Mouse (Mus musculus): Measurements from ENCODE around the gene Dand5. TPM values are rescaled to one million over a fixed set of nuclear protein-coding genes. Genes with fewer than 3 reads are reported as not detected.
"Not testable (repeated sequence)": the region's sequence is repeated elsewhere in the genome, so short reads cannot be mapped to it uniquely, and the experiment has no call there.

The Dand5 gene
- polyA plus RNA-seq, 3 experiments from 2014 or later = 4.7 to 5.6 (median 5.4) TPM

DNA sequence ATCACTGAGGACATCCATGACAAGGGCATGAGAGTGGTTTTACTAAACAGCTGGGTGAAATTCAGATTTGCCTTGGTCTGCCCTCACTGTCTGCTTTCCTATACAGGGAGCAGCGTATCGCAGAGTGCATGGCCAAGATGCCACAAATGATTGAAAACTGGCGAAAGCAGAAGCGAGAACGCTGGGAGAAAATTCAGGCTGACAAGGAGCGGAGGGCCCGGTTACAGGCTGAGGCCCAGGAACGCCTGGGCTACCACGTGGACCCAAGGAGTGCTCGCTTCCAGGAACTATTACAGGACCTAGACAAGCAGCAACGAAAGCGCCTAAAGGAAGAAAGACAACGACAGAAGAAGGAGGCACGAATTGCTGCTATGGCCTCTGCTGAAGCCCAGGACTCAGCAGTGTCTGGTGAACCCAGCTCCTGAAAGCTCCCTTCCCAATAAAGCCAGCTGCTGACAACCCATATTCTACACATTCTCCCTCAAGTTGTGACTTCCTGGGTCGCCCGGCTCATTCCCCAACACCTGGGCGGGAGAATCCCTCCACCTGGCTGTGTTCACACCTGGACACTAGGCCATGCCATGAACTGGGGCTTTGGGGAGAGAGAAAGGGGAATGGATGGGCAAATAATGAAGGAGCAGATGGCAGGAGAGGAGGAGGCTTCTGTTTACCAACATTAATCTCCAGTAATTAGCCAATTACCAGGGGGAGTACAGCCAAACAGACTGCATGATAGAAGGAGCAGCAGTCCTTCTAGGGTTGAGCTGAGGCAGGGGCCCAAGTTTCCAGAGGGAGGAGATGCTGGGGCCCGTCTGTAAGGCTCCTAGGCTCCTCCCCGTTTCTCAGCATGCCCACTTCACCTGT, 11.6 kb upstream of the Dand5 start:
- no peak for ATAC-seq

DNA sequence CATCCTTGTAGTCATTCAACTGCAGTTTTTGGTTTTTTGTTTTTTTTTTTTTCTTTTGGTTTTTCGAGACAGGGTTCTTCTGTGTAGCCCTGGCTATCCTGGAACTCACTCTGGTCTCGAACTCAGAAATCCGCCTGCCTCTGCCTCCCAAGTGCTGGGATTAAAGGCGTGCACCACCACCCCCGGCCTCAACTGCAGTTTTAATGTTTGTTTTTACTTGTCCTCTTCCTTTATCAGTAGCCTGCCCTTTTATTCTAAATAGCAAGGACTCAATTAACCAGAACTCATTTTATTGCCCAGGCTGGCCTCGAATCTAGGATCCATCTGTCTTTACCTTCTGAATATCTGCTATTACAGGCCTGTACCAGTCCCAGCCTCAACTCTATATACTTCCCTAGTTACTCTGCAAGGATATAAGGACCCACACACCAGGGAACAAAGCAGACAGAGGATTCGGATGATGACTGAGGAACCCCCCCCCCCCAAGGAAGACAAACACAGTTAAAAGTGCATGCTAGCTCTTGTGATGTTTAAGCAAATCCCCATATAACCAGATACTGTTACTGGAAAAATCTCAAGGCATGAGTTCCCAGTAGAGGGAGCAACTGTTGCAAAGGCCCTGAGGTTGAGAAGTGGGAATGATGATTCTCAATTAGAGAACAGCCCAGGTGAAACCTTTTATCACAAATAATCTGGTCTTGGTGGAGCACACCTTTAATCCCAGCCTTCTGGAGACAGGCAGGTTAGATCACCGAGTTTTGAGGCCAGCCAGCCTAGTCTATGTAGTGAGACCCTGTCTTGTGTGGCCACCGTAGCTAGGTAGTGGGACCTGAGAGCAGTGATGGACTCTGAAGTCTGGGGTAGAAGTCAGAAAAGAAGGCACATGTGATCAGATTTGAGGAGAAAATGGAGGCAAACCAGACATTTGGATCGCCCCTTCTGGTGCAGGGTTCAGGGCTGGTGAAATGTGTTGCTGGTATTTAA, 10.4 kb upstream of the Dand5 start:
- no peak for ATAC-seq

DNA sequence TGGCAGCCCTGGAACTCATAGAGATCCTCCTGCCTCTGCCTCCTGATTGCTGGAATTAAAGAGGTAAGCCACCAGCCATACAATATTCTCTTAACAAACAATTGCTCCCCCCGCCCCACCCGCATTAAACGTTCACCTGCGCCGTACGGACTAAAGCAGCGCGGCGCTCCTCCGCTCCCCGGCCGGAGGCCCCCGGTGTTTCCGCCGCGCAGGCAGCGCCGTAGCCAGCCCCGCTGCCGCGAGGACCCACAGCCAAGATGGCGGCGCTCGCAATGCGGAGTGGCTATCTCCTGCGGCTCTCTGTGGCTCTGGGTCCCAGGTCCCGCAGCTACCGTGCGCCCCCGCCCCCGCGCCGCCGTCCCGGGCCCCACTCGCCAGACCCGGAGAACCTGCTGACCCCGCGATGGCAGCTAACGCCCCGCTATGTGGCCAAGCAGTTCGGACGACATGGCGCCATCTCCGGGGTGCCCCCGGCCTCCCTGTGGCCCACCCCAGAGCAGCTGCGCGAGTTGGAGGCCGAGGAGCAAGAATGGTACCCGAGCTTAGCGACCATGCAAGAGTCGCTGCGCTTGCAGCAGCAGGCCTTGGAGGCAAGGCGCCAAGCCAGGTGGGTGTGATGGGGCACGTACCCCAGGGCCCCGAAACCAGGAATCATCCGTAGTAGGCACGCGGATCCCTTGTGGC, 9.6 kb upstream of the Dand5 start:
- peak; percentile 74 for ATAC-seq

DNA sequence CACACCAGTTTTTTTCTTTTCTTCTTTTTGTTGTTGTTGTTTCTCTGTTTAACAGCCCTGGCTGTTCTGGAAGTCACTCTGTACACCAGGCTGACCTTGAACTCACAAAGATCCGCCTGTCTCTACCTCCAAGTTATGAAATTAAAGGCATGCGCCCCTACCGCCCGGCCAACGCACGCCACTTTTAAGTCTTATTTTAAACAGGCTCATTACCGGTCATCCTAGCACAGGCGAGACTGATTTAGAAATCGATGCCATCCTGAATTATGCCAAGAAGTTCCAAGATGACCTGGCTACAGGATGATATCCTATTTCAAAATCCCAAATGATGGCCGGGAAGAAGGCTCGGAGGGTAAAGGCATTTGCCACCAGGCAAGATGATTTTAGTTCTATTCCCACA, 8.9 kb upstream of the Dand5 start, which contains the start of gene Gadd45gip1:
TSS of gene Gadd45gip1 (plus strand) at position 33 of the 400 bp plus-strand sequence.
- ATAC-seq = peak; percentile 72

DNA sequence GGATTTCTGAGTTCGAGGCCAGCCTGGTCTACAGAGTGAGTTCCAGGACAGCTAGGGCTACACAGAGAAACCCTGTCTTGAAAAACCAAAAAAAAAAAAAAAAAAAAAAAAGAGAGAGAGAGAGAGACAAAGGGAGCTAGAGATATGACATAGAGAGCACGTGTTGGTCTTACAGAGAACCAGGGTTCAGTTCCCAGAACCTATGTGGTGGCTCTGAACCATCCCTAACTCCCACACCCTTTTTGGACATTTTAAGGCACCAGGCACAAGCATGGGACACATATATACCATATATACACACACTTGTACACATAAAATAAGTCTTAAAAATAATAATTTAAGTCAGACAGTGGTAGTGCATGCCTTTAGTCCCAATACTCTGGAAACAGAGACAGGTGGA, 3.9 kb upstream of the Dand5 start:
- not testable (repeated sequence) for ATAC-seq

DNA sequence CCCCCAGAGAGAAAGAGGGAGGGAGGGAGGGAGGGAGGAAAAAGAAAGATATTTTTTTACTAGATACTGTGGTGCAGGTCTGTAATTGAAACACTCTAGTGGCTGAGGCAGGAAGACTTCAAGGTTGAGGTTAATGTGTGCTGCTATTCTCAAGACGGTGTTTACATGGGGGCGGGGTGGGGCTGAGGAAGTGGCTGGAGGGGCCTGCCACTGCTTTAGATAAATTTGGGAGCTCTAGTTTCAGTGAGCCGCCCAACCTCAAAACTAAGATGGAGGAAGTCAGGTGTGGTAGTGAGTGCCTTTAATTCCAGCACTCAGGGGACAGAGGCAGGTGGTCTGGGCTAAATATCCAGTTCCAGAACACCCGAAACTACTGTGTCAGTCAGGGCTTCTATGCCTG, 3.0 kb upstream of the Dand5 start:
- peak; percentile 84 for ATAC-seq

DNA sequence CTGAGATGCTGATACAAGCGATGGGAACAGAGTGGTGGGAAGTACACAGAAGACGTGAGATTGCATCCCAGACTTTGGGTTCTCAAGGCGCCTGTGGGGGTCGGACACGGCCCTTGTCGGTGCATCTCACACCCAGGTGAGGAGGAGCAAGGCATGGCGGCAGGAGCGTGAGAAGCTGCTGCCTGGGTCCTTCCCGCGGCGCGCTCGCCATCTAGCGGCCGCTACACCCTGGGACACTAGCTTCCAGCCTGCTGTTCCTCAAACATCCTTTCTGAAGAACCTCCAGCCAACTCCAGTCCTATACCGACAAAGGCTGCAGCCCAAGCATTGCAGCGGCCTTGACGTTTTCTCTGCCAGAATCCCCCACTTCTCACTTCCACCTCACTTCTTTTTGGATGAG, 1.0 kb upstream of the Dand5 start:
- ATAC-seq = peak; percentile 79

DNA sequence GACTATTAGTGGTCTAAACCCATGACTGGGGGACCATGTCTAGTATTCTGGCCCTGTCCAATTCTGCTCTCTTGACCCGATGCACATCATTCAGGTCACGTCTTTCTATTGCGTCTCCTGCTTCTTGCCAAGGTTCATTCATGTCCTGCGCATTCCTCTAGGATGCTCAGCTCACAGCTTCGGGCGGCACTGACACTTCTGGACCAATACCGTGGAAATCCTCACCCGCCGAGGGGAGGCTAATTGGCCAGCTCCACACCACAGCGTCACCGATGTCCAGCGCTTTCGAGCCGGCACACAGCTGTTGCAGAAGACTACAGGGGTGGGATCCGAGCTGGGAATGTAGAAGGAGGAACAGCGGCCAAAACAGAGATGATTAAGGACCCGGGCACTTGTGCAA, 6.5 kb downstream of the Dand5 start:
- no peak for ATAC-seq

DNA sequence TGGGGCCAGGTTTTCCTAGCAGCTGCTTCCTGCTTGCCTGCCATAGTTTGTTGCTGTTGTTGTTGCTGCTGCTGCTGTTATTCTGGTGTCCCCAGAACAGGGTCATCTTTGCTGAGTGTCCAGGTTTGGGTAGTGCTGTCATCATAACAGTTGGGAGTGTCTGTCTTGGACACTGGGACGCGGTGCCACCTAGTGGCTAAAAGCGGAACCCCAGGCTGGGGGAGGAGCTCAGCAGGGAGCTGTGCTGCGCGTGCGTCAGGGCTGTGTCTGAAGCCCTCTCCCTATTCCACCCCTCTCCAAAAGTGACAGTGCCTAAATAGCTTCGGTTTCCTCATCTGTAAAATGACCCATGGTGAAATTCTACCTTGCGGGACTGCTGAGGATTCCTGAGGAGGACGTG, 7.1 kb downstream of the Dand5 start:
- peak; percentile 75 for ATAC-seq

DNA sequence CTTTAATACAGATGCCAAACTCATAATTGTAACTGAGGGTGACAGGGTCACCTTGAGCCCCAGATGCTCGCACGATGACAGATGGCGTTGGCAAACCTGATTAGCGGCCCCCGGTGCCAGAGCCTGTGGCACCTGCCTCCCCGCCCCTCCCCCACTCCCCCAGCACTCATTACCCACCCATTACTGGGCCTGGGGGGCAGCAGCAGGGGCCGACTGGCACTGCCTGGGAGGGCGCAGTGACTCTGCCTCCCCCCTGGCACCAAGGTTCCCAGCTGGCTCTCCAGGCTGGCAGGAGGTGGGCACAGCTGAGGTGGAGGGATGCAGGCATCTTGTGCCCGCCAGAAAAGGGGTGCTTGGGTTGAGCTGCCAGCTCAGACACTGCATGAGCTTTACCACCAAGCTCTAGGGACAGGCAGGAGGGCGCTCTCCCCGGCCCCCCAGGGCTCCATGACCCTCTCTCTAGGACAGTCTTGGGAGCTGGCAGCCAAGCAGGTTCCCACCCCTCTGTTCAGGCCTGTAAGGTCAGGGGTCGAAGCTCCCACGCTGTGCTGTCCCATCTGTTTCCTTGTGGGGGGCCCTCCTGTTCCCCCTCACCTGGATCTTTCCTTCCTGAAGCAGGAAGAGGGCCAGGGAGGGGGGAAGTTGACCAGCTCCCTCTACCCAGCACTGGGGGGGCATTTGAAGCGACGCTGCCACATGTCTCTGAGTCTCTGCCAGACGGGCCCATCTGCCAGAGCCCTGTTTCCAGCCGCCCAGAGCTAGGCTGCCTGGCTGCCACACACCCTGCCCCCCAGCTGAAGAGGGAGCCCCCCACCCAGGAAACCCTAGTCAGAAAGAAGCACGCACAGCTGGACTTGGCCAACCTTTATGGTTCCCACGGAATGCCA, 7.8 kb downstream of the Dand5 start:
- no peak for ATAC-seq

DNA sequence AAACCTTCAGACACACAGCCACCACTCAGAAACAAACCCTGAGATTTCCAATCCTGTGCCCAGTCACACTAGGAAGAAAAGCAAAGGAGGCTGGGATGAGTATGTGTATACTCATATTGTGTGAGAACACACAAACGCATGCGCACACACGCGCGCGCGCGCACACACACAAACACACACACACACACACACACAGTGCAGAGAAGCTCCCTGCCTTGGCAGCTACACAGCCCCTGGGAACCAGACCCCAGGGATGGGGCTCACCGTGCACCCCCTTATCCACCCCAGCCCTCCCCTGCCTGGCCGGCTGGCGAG, 8.4 kb downstream of the Dand5 start:
- no peak for ATAC-seq

DNA sequence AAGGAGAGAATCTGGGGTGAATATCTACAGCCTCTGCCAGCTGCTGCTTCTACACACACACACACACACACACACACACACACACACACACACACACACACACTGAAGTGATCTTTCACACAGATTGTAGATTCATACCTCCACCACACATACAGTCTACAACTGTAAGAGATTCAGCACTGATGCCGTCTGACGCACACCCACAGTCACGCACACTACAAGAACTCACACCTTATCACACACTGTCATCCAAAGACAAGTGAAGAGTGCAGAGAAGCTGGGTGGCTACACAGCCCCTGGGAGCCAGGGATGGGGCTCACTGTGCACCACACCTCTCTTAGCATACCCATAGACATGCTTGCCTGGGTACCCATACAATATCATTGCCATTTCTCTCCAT, 8.8 kb downstream of the Dand5 start:
- ATAC-seq = no peak

DNA sequence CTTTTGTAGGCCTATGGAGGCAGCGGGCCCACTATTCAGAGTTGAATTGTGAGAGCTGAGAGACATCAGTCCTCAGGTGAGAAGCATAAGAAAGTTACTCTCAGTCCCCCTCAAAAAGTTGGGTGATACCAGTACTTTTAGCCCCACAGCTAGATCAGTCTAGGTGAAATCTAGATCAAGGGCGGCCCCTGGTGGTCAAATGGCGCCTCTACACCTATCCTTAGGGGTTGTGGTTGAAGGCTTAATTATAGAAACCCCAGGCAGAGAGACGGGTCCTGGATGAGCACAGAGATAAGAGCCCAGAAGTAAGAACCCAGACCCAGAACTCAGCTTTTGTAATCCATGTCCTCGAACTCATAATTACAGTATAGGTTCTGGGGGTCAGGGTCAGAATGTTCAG, 9.6 kb downstream of the Dand5 start:
- peak; percentile 84 for ATAC-seq

DNA sequence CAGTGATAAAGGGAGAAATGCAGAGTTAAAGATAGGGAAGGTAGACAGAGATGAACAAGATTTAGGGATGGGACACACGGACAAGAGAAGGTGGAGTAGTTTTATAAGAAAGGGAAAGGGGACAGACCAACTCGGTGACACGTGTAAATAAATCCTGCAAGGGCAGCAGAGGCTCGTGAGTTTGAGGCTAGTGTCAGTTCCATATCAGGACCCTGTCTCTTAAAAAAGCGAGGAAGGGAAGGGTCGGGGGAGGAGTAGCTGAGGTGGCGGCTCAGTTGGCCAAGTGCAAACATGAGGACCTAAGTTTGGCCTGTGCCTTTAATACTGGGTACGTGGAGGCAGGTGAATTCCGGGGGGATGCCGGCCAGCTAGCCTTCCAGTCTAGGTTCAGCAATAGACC, 11.3 kb downstream of the Dand5 start:
- ATAC-seq = no peak

DNA sequence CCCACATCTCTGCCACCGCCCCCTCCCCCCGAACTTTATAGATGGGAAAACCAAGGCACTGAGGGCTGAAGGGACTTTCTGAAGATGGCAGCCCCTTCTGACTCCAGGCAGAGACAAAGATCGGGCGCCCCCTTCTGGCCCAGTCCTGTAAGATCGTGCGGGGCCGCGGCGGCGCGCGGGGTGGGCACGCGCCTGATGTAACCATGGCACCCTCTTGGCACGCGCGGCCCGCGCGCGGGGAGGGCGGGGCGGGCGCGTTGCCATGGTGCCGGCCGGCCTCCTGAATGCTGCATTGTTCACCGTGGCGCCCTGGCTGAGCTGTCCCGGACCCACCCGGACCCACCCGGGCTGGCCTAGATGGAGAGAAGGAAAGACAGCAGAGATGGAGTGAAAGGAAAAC, 11.7 kb downstream of the Dand5 start:
- peak; percentile 54 for ATAC-seq

DNA sequence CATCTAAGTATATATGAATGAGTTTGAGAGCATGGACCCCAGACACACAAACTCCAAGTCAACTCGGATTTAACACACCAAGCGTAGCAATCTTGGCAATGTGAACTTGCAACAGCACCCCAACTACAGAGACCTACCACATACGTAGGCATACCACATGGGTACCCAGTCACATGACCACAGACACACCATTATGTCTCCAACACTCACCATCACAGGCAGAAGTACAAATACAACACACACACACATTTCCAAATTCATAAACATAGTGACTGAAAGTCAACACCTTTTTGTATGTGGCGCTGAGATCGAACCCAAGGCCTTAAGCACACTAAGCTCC, 12.7 kb downstream of the Dand5 start:
- no peak for ATAC-seq

DNA sequence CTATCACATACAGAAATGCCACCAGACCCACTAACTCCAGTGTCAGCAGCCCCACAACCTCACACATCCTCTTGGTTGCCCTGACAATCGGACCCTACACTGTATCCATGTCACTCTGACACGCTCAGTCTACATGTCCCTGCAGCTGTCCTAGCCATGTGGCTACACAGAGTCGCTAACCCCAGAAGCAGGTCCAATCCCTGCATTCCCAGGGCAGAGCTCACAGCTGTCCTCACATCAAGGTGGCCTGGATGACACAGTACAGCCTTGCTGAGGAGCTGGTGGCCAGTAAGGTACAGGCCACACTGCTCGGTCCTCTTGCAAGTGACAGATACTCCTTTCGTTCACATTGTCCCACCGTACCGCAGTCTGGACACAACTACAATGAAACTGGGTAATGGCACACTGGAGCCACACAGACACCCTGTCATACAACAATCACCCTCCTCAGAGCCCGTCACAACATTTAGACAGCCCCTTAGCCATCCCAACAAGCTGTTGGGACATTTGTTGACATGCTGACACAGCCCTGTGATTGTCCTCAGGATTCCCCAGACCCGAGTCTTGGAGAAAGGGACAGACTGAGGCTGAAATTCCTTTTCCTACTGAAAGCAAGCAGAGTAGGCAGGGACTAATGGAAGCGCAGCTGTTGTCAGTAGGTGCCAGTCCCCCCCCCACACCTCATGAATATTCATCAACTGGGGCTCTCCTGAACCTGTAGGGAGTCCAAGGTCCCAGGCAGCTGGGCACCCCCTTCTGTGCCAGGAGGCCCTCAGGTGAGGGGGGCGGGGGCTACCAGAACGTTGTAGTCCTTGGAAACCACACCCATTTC, 13.3 kb downstream of the Dand5 start:
- no peak for ATAC-seq

DNA sequence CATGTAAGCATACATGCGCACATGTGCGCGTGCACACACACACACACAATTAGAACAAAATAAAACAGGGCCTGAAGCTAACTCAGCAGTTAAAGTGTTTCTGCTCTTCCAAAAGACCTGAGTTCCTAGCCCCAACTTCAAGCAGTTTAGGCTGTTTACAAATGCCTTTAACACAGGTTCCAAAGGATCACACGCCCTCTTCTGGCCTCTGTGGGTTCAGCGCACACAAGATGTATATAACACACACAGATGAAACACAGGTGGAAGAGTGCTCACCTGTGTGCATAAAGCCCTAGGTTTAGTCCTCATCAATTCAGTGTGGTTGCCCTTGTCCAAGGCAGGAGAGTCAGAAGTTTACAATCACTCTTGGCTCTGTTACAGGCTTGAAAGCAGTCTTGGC, 16.6 kb downstream of the Dand5 start:
- ATAC-seq = no peak

DNA sequence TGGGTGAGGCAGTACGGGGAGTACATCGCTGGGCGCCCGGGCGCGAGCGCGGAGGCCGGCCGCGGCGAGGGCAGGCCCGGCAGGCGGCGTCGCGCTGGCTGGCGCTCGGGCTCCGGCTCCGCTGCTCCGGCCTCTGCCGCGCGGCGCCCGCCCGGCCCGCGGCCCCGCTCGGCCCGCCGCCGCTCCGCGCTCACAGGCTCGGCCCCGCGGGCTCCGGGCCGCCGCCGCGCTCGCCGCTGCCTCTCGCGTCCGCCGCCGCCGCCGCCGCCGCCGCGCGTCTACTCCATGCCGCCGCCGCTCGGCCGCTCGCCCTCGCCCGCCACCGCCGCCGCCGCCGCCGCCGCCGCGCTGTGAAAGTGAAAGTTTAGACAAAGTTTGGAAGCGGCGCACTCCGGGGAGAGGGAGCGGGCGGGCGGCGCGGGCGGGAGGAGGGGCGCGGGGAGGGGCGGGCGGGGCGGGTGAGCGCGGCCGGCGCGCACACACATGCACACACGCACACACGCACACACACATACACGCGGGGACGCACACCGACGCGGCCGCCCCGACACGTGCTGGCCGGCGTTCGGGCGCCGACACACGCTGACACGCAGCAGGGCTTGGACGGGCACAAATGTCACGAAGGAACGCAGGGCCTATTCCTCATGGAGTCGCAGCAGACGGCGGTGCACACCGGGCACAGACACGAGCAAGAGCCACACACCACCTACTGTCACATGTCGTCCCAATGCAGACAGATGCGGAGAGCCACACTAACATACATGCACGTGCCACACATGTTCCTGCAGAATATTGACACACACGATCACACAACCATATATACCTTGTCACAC, 22.4 kb downstream of the Dand5 start, which contains the start of gene Nfix:
TSS of gene Nfix (minus strand) at position 346 of the 833 bp plus-strand sequence.
- ATAC-seq = peak; percentile 52

Data from inflammation-experienced regulatory T-cells, adult 6 months (primary cell).